Mouse (Mus musculus) megakaryocyte, embryonic 14.5 days (primary cell): ENCODE measurements around the gene Usp27x. TPM values are rescaled to one million over a fixed set of nuclear protein-coding genes. Genes with fewer than 3 reads are reported as not detected.

Experiments used
- H3K27me3 ChIP-seq: replicated peaks from 2 replicates; pipeline ENCODE3; 2012; ENCODE audit warnings: inconsistent platforms
- H3K36me3 ChIP-seq: replicated peaks from 2 replicates; pipeline ENCODE3; 2012; ENCODE audit warnings: low read length, inconsistent platforms, mixed read lengths
- H3K4me1 ChIP-seq: 2 replicates; pipeline ENCODE4 v1.6.1; 2012; ENCODE audit warnings: inconsistent platforms
- H3K4me3 ChIP-seq: replicated peaks from 2 replicates; pipeline ENCODE3; 2012; ENCODE audit warnings: moderate library complexity, mild to moderate bottlenecking, inconsistent platforms
- H3K9me3 ChIP-seq: 2 replicates; pipeline ENCODE4 v1.6.1; 2012; ENCODE audit warnings: inconsistent platforms
- FLI1 ChIP-seq: IDR thresholded peaks from 2 replicates; pipeline ENCODE4 v1.6.1; 2012; ENCODE audit warnings: low read length, inconsistent platforms, mixed read lengths
- GATA1 ChIP-seq: IDR thresholded peaks from 3 replicates; pipeline ENCODE4 v1.6.1; 2012; ENCODE audit warnings: mixed read lengths, low read length, inconsistent platforms, borderline replicate concordance
- polyA plus RNA-seq: library from polyadenylated mRNA; stranded (reverse); fragments of >175 nt; gene quantifications from 2 replicates; pipeline ENCODE4 v1.2.3, GENCODE M21; 2012; ENCODE audit warnings: low replicate concordance; ENCODE audit not compliant: insufficient read depth

Gene Usp27x
- polyA plus RNA-seq, 1 experiment = 0.26 TPM

DNA sequence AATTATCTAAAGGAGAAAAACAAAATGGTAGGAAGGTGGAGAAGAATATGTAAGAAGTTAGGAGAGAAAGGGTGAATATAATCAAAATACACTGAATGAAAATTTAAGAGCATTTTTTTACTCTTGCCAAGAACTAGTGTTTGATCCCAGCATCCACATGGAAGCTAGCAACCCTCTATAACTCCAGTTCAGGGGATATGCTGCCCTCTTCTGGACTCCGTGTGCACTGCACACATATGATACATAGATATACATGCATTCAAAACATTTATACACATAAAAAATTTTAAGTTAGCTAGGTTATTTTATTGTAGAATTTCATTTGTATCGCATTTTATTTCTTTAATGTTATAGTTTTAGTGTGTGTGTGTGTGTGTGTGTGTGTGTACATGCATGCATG, 50.2 kb downstream of the Usp27x start:
- no peaks in the 10 kb centered on the region for H3K36me3 ChIP-seq
- TF ChIP-seq GATA1 (no peak), FLI1 (no peak)
- H3K27me3 ChIP-seq = peaks cover 5% of the 10 kb centered on the region
- H3K9me3 ChIP-seq = no peaks in the 10 kb centered on the region
- no peaks in the 10 kb centered on the region for H3K4me1 ChIP-seq
- H3K4me3 ChIP-seq = no peak overlapping the region

DNA sequence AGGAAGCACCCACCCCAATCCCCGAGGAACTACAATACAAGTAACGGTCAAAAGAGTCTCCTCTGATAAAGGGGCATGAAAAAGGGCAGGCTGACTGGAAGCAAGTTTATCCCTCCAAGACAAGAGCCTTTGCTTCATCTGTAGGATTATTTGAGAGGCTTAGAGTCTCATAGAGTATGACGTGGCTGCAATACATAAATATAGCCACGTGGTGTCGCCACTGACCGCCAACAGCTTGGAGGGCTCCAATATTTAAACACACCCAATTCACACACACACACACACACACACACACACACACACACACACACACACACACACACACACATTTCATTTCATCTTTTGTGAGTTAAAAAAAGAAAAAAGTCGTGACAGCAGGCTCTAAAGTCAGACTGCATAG, 53.3 kb downstream of the Usp27x start:
- Histone ChIP-seq H3K4me1 (no peaks in the 10 kb centered on the region), H3K9me3 (peaks cover 5% of the 10 kb centered on the region; the same call in 1 of the 2 replicates), H3K4me3 (no peak overlapping the region), H3K36me3 (no peaks in the 10 kb centered on the region), H3K27me3 (peaks cover 7% of the 10 kb centered on the region)
- TF ChIP-seq FLI1 = no peak
- TF ChIP-seq GATA1 = no peak

Other genes starting within 250 kb of the Usp27x start
- 0.12 TPM in 1 of 2 replicates, not detected in the other for gene Clcn5, start 56.5 kb downstream of the Usp27x start, polyA plus RNA-seq
- gene Foxp3, start 197.8 kb upstream of the Usp27x start, polyA plus RNA-seq = 3.1 TPM in 1 of 2 replicates, not detected in the other
- gene Ppp1r3f, start 198.5 kb upstream of the Usp27x start, polyA plus RNA-seq = 0.54 and 1.3 TPM in 2 replicates
- 19.9 and 25.1 TPM in 2 replicates for gene Ccdc22, start 229.7 kb upstream of the Usp27x start, polyA plus RNA-seq
- 0.03 TPM in 1 of 2 replicates, not detected in the other for gene Cacna1f, start 231.3 kb upstream of the Usp27x start, polyA plus RNA-seq